Mouse (Mus musculus): ENCODE results near the gene Myrfl. TPM values are rescaled to one million over a fixed set of nuclear protein-coding genes. Genes with fewer than 3 reads are reported as not detected.

Gene Myrfl
- polyA plus RNA-seq, 1 experiment from 2014 or later, result 0.08 TPM

- Histone ChIP-seq H3K4me2 (no peak overlapping the region), H3K4me1 (no peaks in the 10 kb centered on the region), H3K27me3 (no peaks in the 10 kb centered on the region), H3K4me3 (replicated peaks) (no peak overlapping the region), H3K27ac (no peak overlapping the region), H3K9ac (no peak overlapping the region), H3K36me3 (replicated peaks) (peaks cover 47% of the 10 kb centered on the region), H3K9me3 (no peaks in the 10 kb centered on the region)
- 94% methylated on average over 19 of the region's 19 CpGs for WGBS
- ATAC-seq (ENCODE audit: low FRiP score), result no peak
These were observed 27.2 kb upstream of the Myrfl start for GRCm38 (mm10) chr10:116923651-116924495.

GRCm38 (mm10) chr10:116922161-116922560 is 25.4 kb upstream of the Myrfl start:
- ATAC-seq (ENCODE audit: low FRiP score), result no peak
- 89% methylated on average over 15 of the region's 15 CpGs for WGBS
- H3K4me3 ChIP-seq (replicated peaks), result no peak overlapping the region
- no peaks in the 10 kb centered on the region for H3K9me3 ChIP-seq
- H3K9ac ChIP-seq, result no peak overlapping the region
- no peak overlapping the region for H3K4me2 ChIP-seq
- no peaks in the 10 kb centered on the region for H3K27me3 ChIP-seq
- peaks cover 46% of the 10 kb centered on the region for H3K36me3 ChIP-seq (replicated peaks)
- H3K27ac ChIP-seq, result no peak overlapping the region
- H3K4me1 ChIP-seq, result no peaks in the 10 kb centered on the region

DNA sequence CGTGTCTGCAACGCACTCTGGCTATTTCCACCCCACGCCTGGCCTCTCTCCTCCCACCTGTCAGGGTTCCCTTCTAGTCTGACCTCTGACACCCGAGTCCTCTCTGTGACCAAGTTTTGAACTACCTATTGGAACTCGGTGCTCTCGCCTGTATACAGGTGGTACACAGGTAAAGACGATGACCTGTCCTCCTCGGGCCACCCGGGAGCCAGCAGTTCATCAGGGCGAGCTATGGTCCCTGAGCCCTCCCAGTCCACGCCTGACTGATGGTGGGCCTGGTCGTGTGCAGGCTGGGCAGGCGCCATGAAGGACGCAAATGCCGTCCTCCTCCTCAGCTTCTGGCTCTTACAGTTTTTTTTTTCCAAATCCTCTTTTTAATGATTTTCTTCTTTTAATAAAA is 24.7 kb upstream of the Myrfl start:
- H3K4me1 ChIP-seq, result no peaks in the 10 kb centered on the region
- no peak for ATAC-seq (ENCODE audit: low FRiP score)
- 92% methylated on average over 15 of the region's 15 CpGs for WGBS

GRCm38 (mm10) chr10:116920641-116921040 is 23.9 kb upstream of the Myrfl start:
- ATAC-seq (ENCODE audit: low FRiP score), result no peak
- Histone ChIP-seq H3K36me3 (replicated peaks) (peaks cover 48% of the 10 kb centered on the region), H3K4me1 (no peaks in the 10 kb centered on the region)

More for the DNA sequence above, 24.7 kb upstream of the Myrfl start:
- Histone ChIP-seq H3K36me3 (replicated peaks) (peaks cover 46% of the 10 kb centered on the region), H3K4me2 (no peak overlapping the region), H3K27ac (no peak overlapping the region), H3K27me3 (no peaks in the 10 kb centered on the region), H3K9ac (no peak overlapping the region), H3K9me3 (no peaks in the 10 kb centered on the region), H3K4me3 (replicated peaks) (no peak overlapping the region)

GRCm38 (mm10) chr10:116919368-116920317 is 22.9 kb upstream of the Myrfl start:
- Histone ChIP-seq H3K4me2 (no peak overlapping the region), H3K9ac (no peak overlapping the region), H3K27me3 (no peaks in the 10 kb centered on the region), H3K9me3 (no peaks in the 10 kb centered on the region), H3K4me3 (replicated peaks) (no peak overlapping the region), H3K36me3 (replicated peaks) (peaks cover 49% of the 10 kb centered on the region), H3K27ac (no peak overlapping the region), H3K4me1 (no peaks in the 10 kb centered on the region)
- no peak for ATAC-seq (ENCODE audit: low FRiP score)
- 93% methylated on average over 25 of the region's 25 CpGs for WGBS

More at GRCm38 (mm10) chr10:116920641-116921040, 23.9 kb upstream of the Myrfl start:
- Histone ChIP-seq H3K27me3 (no peaks in the 10 kb centered on the region), H3K27ac (no peak overlapping the region), H3K9ac (no peak overlapping the region), H3K4me2 (no peak overlapping the region), H3K4me3 (replicated peaks) (no peak overlapping the region), H3K9me3 (no peaks in the 10 kb centered on the region)
- WGBS, result 94% methylated on average over 8 of the region's 8 CpGs

DNA sequence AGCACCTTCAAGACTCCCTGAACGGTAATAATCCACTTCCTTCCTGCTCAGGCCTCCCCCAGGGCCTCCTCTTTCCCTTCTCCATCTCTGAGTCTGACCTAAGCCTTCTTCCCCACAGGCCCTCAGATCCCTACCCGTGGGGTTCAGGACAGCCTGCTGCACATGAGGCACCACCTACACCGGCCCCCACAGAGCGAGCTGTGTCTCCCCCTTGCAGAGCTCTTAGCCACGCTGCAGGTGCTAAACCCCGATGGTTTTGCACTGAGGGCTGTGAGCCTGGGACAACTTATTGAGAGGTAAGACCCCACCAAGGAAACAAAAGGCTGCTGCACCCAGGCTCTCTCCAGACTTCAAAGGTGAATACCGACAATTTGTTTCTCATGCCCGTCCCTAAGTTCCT is 19.9 kb upstream of the Myrfl start:
- Histone ChIP-seq H3K4me2 (no peak overlapping the region), H3K9me3 (no peaks in the 10 kb centered on the region), H3K4me3 (replicated peaks) (no peak overlapping the region), H3K27me3 (no peaks in the 10 kb centered on the region), H3K36me3 (replicated peaks) (peaks cover 56% of the 10 kb centered on the region), H3K27ac (no peak overlapping the region), H3K4me1 (no peaks in the 10 kb centered on the region), H3K9ac (no peak overlapping the region)
- ATAC-seq (ENCODE audit: low FRiP score), result no peak
- 80% methylated on average over 8 of the region's 8 CpGs for WGBS

DNA sequence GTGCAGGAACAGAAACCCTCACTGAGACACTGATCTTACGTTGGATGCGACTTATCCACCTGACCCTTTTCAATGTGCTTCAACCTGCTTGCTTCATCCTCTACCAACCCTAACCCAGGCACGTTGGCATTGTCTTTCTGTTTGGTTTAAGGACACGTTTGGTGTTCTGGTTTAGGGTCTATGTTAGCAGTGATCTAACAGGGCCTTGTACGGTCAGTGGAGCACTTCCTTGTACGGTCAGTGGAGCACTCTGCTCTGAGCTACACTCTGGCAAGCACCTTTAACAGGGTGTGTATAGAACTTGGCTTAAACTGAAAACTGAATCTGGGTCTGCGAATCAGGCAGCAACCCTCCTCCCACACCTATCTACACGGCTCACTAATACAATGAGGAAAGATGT is 18.6 kb upstream of the Myrfl start:
- no peak overlapping the region for H3K4me2 ChIP-seq
- H3K36me3 ChIP-seq (replicated peaks), result peaks cover 65% of the 10 kb centered on the region
- ATAC-seq (ENCODE audit: low FRiP score), result no peak
- WGBS, result 96% methylated on average over 8 of the region's 8 CpGs
- H3K27ac ChIP-seq, result no peak overlapping the region
- H3K4me3 ChIP-seq (replicated peaks), result no peak overlapping the region
- no peaks in the 10 kb centered on the region for H3K27me3 ChIP-seq
- H3K9ac ChIP-seq, result no peak overlapping the region
- no peaks in the 10 kb centered on the region for H3K4me1 ChIP-seq
- H3K9me3 ChIP-seq, result no peaks in the 10 kb centered on the region

GRCm38 (mm10) chr10:116914586-116914985 is 17.9 kb upstream of the Myrfl start:
- ATAC-seq (ENCODE audit: low FRiP score), result no peak
- Histone ChIP-seq H3K4me2 (no peak overlapping the region), H3K9me3 (no peaks in the 10 kb centered on the region), H3K36me3 (replicated peaks) (peaks cover 71% of the 10 kb centered on the region), H3K27me3 (no peaks in the 10 kb centered on the region), H3K9ac (no peak overlapping the region), H3K4me3 (replicated peaks) (no peak overlapping the region), H3K4me1 (no peaks in the 10 kb centered on the region), H3K27ac (no peak overlapping the region)
- 90% methylated on average over 9 of the region's 9 CpGs for WGBS

DNA sequence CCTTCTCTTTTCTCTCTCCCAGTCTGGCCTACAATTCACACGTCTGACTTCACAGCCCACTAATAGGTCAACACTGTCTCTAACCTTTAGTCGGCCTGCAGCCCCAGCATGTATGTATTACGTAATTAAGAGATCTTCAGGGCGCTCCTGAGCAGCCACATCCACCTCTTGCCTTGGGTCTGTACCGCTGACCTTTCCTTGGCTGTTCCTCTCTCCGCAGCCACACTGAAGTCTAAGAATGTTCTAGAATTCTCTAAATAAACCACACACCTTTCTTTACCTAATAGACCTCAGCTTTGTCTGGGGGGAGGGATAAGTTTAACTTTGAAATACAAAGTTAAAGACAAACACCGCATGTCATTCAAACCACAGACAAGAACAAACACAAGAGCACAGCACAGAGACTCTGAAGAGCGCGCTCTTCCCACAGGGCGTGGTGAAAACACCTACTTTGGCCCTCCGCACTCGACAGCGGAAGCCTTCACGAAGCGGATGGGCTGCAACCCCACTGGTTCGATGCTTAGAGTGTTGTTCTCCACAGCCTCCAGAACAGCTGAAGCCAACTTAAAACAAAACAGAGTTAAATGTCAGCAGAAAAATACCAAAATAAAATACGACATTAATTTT is 17.0 kb upstream of the Myrfl start:
- H3K27ac ChIP-seq, result no peak overlapping the region
- no peak overlapping the region for H3K4me3 ChIP-seq (replicated peaks)
- peaks cover 74% of the 10 kb centered on the region for H3K36me3 ChIP-seq (replicated peaks)
- H3K9ac ChIP-seq, result no peak overlapping the region
- no peak for ATAC-seq (ENCODE audit: low FRiP score)
- H3K27me3 ChIP-seq, result no peaks in the 10 kb centered on the region
- no peak overlapping the region for H3K4me2 ChIP-seq
- no peaks in the 10 kb centered on the region for H3K4me1 ChIP-seq
- no peaks in the 10 kb centered on the region for H3K9me3 ChIP-seq
- 93% methylated on average over 17 of the region's 17 CpGs for WGBS

DNA sequence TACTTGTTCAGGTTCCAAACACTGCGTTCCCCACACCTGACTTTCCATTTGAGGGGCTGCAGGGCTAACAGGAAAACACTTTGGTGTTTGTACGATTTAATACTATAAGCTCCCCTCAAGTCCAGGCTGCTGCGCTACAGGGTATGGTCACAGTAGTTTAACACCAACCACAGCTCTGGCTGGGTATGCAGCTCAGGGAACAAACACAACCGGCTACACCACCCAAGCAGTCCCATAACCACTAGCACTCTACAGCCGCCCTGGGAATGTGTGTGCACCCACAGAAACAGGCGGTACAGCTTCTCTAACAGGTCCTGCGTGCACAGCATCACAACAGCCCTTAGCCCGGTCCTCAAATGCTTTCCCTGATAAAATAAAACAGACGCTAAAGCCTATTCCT is 16.1 kb upstream of the Myrfl start:
- 95% methylated on average over 9 of the region's 9 CpGs for WGBS

DNA sequence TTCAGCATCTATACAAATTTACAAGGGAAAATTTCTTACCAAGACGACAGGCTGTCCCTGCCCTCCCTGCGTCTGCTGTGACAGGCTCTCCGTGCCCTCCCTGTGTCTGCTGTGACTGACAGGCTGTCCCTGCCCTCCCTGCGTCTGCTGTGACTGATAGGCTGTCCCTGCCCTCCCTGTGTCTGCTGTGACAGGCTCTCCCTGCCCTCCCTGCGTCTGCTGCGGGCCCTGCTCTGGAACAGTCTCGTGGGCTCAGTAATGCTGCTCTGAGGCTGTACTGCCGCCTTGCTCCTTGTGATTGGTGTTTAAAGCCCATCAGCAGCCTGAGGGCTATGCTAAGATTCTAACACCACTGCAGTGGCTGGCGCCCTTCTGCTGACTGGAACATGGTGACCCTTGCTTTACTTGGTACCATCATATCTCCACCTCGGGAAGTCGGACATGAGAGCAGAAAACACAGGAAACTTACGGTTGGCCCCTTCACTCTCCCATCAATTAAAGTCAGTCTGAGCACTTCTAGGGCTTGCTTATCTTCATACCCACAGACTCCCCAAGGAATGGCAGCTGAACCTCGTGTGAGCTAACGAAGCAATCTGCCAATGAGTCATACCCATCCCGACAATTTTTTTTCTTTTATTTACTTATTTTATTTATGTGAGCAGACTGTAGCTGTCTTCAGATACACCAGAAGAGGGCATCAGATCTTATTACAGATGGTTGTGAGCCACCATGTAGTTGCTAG is 12.4 kb upstream of the Myrfl start:
- Histone ChIP-seq H3K36me3 (replicated peaks) (peaks cover 87% of the 10 kb centered on the region), H3K4me2 (no peak overlapping the region), H3K4me3 (replicated peaks) (no peak overlapping the region), H3K27me3 (no peaks in the 10 kb centered on the region), H3K9me3 (no peaks in the 10 kb centered on the region), H3K4me1 (no peaks in the 10 kb centered on the region), H3K27ac (no peak overlapping the region), H3K9ac (no peak overlapping the region)
- ATAC-seq (ENCODE audit: low FRiP score), result no peak
- WGBS, result 87% methylated on average over 15 of the region's 15 CpGs

More for the DNA sequence above, 16.1 kb upstream of the Myrfl start:
- Histone ChIP-seq H3K9me3 (no peaks in the 10 kb centered on the region), H3K4me3 (replicated peaks) (no peak overlapping the region), H3K27ac (no peak overlapping the region), H3K36me3 (replicated peaks) (peaks cover 77% of the 10 kb centered on the region), H3K27me3 (no peaks in the 10 kb centered on the region), H3K4me2 (no peak overlapping the region), H3K4me1 (no peaks in the 10 kb centered on the region), H3K9ac (no peak overlapping the region)
- no peak for ATAC-seq (ENCODE audit: low FRiP score)

Measured in forebrain, embryonic 12.5 days (tissue).